Mouse (Mus musculus): ENCODE data around the gene Ptpn12. TPM values are rescaled to one million over a fixed set of nuclear protein-coding genes. Genes with fewer than 3 reads are reported as not detected.
"Not testable (repeated sequence)": the region's sequence is repeated elsewhere in the genome, so short reads cannot be mapped to it uniquely, and the experiment has no call there.

The Ptpn12 gene
- polyA plus RNA-seq, 1 experiment from 2014 or later: 16.9 TPM

DNA sequence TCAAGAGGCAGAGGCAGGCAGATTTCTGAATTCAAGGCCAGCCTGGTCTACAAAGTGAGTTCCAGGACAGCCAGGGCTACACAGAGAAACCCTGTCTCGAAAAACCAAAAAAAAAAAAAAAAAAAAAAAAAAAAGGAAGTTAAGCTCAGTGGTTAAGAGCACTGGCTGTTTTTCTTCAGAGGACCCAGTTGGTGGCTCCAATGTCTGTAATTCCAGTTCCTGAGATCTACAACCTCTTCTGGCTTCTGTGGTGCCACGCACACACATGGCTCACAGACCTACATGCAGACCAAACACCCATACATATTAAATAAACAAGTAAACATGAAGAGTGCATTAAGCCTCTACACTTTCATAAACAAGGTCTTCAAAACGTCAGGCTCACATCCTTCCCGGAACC is 111.9 kb downstream of the Ptpn12 start:
- H3K9ac ChIP-seq; ATAC-seq; H3K9me3 ChIP-seq; H3K36me3 ChIP-seq; H3K4me2 ChIP-seq (replicated peaks); H3K4me3 ChIP-seq (replicated peaks); H3K27ac ChIP-seq; H3K27me3 ChIP-seq (replicated peaks): not testable (repeated sequence)
- peaks cover 10% of the 10 kb centered on the region for H3K4me1 ChIP-seq (replicated peaks)
- 78% methylated on average over 3 of the region's 4 CpGs for WGBS

DNA sequence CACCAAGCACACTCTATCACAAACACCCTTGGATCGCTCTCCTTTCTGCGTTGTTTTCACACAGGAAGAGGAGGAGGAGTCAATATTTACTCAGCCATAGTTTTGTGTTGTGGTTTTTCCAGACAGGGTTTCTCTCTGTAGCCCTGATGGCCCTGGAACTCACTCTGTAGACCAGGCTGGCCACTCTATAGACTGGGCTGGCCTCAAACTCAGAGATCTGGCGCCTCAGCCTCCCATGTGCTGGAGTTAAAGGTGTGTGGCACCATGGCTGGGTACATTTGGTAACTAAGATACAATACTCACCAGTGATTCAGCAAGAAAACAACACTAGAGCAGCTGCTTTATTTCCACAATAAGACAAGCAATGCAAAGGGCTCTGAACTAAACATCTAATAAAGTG is 113.2 kb downstream of the Ptpn12 start:
- no peak overlapping the region for H3K4me3 ChIP-seq (replicated peaks)
- H3K27ac ChIP-seq: no peak overlapping the region
- WGBS: 82% methylated on average over 3 of the region's 3 CpGs
- H3K9me3 ChIP-seq: no peaks in the 10 kb centered on the region
- no peaks in the 10 kb centered on the region for H3K36me3 ChIP-seq
- ATAC-seq: no peak
- peaks cover 10% of the 10 kb centered on the region for H3K4me1 ChIP-seq (replicated peaks)
- H3K27me3 ChIP-seq (replicated peaks): no peaks in the 10 kb centered on the region
- no peak overlapping the region for H3K9ac ChIP-seq
- H3K4me2 ChIP-seq (replicated peaks): no peak overlapping the region

DNA sequence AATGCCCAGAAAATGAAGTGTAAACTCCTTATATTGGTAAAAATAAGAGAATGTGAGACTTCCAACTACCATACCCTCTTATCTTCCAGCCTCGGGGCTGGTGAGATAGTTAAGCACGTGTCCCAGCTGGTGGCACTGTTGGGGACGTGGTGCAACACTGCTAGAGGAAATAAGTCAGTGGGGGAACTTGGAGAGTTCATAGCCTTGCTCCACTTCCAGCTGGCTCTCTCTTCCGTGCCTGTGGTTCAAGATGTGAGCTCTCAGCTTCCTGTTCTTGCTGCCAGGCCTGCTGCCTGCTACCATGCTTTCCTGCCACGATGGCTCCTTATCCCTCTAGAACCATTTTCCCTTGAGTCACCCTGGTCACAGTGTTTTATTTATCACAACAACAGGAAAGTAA is 114.5 kb downstream of the Ptpn12 start:
- ATAC-seq: peak; percentile 60; the same call in 1 of the 2 replicates
- H3K27me3 ChIP-seq (replicated peaks): no peaks in the 10 kb centered on the region
- H3K9ac ChIP-seq: no peak overlapping the region
- H3K4me1 ChIP-seq (replicated peaks): peaks cover 7% of the 10 kb centered on the region; the same call in 1 of the 2 replicates
- no peak overlapping the region for H3K4me2 ChIP-seq (replicated peaks)
- no peaks in the 10 kb centered on the region for H3K36me3 ChIP-seq
- no peaks in the 10 kb centered on the region for H3K9me3 ChIP-seq
- 51% methylated on average over 5 of the region's 5 CpGs for WGBS
- H3K4me3 ChIP-seq (replicated peaks): no peak overlapping the region
- no peak overlapping the region for H3K27ac ChIP-seq

DNA sequence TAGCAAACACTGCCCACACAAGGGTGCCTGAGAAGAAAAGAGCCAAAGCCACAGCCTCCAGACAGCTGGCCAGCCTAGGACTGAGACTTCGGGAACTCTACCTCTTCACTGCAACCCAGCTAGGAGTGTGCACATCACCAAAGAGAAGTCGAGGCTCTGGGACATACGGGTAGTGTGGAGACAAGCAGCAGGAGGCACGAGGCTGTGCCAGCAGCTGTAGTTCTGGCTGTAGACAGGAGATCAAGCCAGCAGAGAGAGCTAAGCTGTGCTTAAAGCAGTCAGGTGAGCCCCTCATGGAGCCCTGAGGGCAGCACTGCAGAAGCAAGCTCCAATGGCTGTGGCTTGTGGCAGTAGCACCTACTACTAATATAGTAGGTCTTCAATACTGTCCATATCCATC is 115.0 kb downstream of the Ptpn12 start:
- H3K27ac ChIP-seq: no peak overlapping the region
- 90% methylated on average over 4 of the region's 4 CpGs for WGBS
- H3K4me1 ChIP-seq (replicated peaks): peaks cover 7% of the 10 kb centered on the region; the same call in 1 of the 2 replicates
- no peaks in the 10 kb centered on the region for H3K27me3 ChIP-seq (replicated peaks)
- no peaks in the 10 kb centered on the region for H3K9me3 ChIP-seq
- no peaks in the 10 kb centered on the region for H3K36me3 ChIP-seq
- ATAC-seq: no peak
- H3K4me3 ChIP-seq (replicated peaks): no peak overlapping the region
- no peak overlapping the region for H3K4me2 ChIP-seq (replicated peaks)
- H3K9ac ChIP-seq: no peak overlapping the region

DNA sequence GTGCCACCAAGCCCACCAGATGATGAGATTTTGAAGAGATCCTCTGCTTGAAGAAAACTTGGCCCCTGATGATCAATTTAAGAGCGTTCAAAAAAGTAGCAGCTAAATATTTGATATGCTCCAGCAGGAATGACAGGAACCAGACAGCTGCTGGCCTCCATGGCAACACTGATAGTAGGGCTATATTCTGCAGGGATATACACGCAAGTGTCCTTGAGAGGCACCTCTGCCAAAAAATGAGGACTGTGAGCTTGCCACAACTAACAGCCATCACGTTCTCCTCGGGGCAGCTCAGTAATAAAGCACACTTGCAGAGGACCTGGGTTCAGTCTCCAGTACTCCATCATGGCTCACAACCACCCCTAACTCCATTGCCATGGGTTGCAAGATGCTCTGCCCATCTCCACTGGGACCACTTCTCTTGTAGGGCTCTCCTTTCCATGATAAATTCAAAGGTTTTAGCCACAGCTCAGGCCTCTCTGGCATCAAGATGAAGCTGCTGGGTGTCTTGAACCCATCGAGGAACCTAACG is 115.6 kb downstream of the Ptpn12 start:
- no peaks in the 10 kb centered on the region for H3K9me3 ChIP-seq
- no peak overlapping the region for H3K9ac ChIP-seq
- no peak overlapping the region for H3K4me3 ChIP-seq (replicated peaks)
- no peak for ATAC-seq
- 77% methylated on average over 6 of the region's 6 CpGs for WGBS
- H3K4me2 ChIP-seq (replicated peaks): no peak overlapping the region
- H3K36me3 ChIP-seq: no peaks in the 10 kb centered on the region
- H3K4me1 ChIP-seq (replicated peaks): peaks cover 4% of the 10 kb centered on the region; the same call in 1 of the 2 replicates
- no peak overlapping the region for H3K27ac ChIP-seq
- H3K27me3 ChIP-seq (replicated peaks): no peaks in the 10 kb centered on the region

DNA sequence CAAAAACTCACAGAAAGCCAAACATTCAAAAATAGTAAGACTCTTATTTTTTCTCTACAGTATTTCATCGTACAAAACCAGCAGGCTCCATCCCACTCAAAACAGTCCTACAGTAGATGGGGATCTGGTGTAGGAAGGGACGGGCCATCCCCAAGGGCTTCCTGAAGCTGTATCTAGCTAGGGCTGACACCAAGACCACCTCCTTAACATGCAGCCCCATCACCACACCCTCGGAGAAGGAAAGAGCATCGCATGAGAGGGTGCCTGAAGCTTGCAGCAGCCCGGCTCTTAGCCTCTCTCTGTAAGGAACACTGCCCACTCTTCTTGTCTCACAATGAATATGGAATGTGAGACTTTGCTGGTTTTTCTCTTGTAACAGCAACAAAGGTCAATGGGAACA is 117.2 kb downstream of the Ptpn12 start:
- no peak overlapping the region for H3K27ac ChIP-seq
- no peaks in the 10 kb centered on the region for H3K36me3 ChIP-seq
- no peaks in the 10 kb centered on the region for H3K27me3 ChIP-seq (replicated peaks)
- H3K4me2 ChIP-seq (replicated peaks): no peak overlapping the region
- H3K4me3 ChIP-seq (replicated peaks): no peak overlapping the region
- no peaks in the 10 kb centered on the region for H3K9me3 ChIP-seq
- 76% methylated on average over 5 of the region's 5 CpGs for WGBS
- H3K4me1 ChIP-seq (replicated peaks): peaks cover 4% of the 10 kb centered on the region; the same call in 1 of the 2 replicates
- no peak for ATAC-seq
- no peak overlapping the region for H3K9ac ChIP-seq

Other genes with a start within 250 kb of the Ptpn12 start
- gene Phtf2, start 173.8 kb downstream of the Ptpn12 start, polyA plus RNA-seq (2015; fragmentation: Nextera tagmentation; extraction: Ambion mirVana): 7.5 and 8.4 TPM in 2 replicates
- 51.3 and 58.2 TPM in 2 replicates for gene Tmem60, start 173.7 kb downstream of the Ptpn12 start, polyA plus RNA-seq (2015; fragmentation: Nextera tagmentation; extraction: Ambion mirVana)
- gene Rsbn1l, start 99.5 kb downstream of the Ptpn12 start, polyA plus RNA-seq (2015; fragmentation: Nextera tagmentation; extraction: Ambion mirVana): 4.2 and 4.9 TPM in 2 replicates
- 1.7 and 1.9 TPM in 2 replicates for gene Gsap, start 130.3 kb upstream of the Ptpn12 start, polyA plus RNA-seq (2015; fragmentation: Nextera tagmentation; extraction: Ambion mirVana)